Mouse (Mus musculus) lung, embryonic 14.5 days (tissue): ENCODE results near the gene Tctex1d2. TPM values are rescaled to one million over a fixed set of nuclear protein-coding genes. Genes with fewer than 3 reads are reported as not detected.

Experiments
- ATAC-seq: fragments of 200-750 bp; cut with Nextera tagmentation; 2 replicates; pipeline ENCODE4 v1.8.0; 2017; ENCODE audit warnings: mild to moderate bottlenecking, moderate TSS enrichment, moderate library complexity; ENCODE audit not compliant: insufficient read depth
- DNase-seq: peaks from one replicate; pipeline ENCODE4 v3.0.0-alpha.2; 2015
- H3K27ac ChIP-seq: fragments of 300-500 bp; sonication (generic); 2 replicates; pipeline ENCODE4 v1.5.1; 2014; ENCODE audit warnings: low read depth, mild to moderate bottlenecking, moderate library complexity
- H3K27me3 ChIP-seq: fragments of 300-500 bp; sonication (generic); 2 replicates; pipeline ENCODE4 v1.6.1; 2014; ENCODE audit warnings: low read length, control low read depth; ENCODE audit not compliant: insufficient read depth
- H3K36me3 ChIP-seq: fragments of 300-500 bp; sonication (generic); 2 replicates; pipeline ENCODE4 v1.6.1; 2014; ENCODE audit warnings: control low read depth; ENCODE audit not compliant: insufficient read depth
- H3K4me1 ChIP-seq: fragments of 300-500 bp; sonication (generic); 2 replicates; pipeline ENCODE4 v1.6.1; 2014; ENCODE audit warnings: antibody characterized with exemption, control low read depth; ENCODE audit not compliant: insufficient read depth
- H3K4me2 ChIP-seq: fragments of 300-500 bp; sonication (generic); 2 replicates; pipeline ENCODE4 v1.6.1; 2014; ENCODE audit warnings: mild to moderate bottlenecking
- H3K4me3 ChIP-seq: fragments of 300-500 bp; sonication (generic); 2 replicates; pipeline ENCODE4 v1.5.1; 2014; ENCODE audit warnings: low read depth, low read length
- H3K9ac ChIP-seq: fragments of 300-500 bp; sonication (generic); 2 replicates; pipeline ENCODE4 v1.6.1; 2014
- H3K9me3 ChIP-seq: fragments of 300-500 bp; sonication (generic); 2 replicates; pipeline ENCODE4 v1.6.1; 2016; ENCODE audit warnings: low read depth, low read length, control low read depth
- CTCF ChIP-seq: IDR thresholded peaks from 2 replicates; pipeline ENCODE4 v1.5.1; 2016; ENCODE audit warnings: antibody characterized with exemption, low read depth
- WGBS: fragments of 180-500 bp; shearing (Covaris S2); extraction: QIAGEN DNeasy Blood & Tissue Kit; methylation state at CpG from one replicate; pipeline ENCODE4 v1.1.7; 2014; 5-methylcytosine and 5-hydroxymethylcytosine counted together
- polyA plus RNA-seq: library from polyadenylated mRNA; unstranded; fragments of >200 nt; fragmentation: Nextera tagmentation; extraction: Ambion mirVana; gene quantifications from 2 replicates; pipeline ENCODE4 v1.2.1, GENCODE M21; 2014

Tctex1d2 gene
- polyA plus RNA-seq, 1 experiment from 2014 or later = 27.7 TPM

GRCm38 (mm10) chr16:32445558-32445957, 26.1 kb downstream of the Tctex1d2 start:
- Histone ChIP-seq H3K4me3 (no peak overlapping the region), H3K4me2 (no peak overlapping the region), H3K36me3 (no peaks in the 10 kb centered on the region), H3K4me1 (0 out of 2 replicates have a peak, but pooled peaks cover 2% of the 10 kb centered on the region), H3K9me3 (no peaks in the 10 kb centered on the region), H3K9ac (no peak overlapping the region), H3K27ac (no peak overlapping the region), H3K27me3 (no peaks in the 10 kb centered on the region)
- ATAC-seq = no peak
- DNase-seq = no peak
- TF ChIP-seq CTCF = no peak
- 93% methylated on average over 1 of the region's 1 CpGs for WGBS

- TF ChIP-seq CTCF = no peak
- Histone ChIP-seq H3K27me3 (no peaks in the 10 kb centered on the region), H3K4me2 (no peak overlapping the region), H3K4me3 (no peak overlapping the region), H3K27ac (no peak overlapping the region), H3K9me3 (no peaks in the 10 kb centered on the region), H3K9ac (no peak overlapping the region), H3K4me1 (0 out of 2 replicates have a peak, but pooled peaks cover 2% of the 10 kb centered on the region), H3K36me3 (no peaks in the 10 kb centered on the region)
- 63% methylated on average over 2 of the region's 2 CpGs for WGBS
- DNase-seq = no peak
- ATAC-seq = no peak
Measured at GRCm38 (mm10) chr16:32446563-32447138, 27.1 kb downstream of the Tctex1d2 start.

- peaks cover 18% of the 10 kb centered on the region; the same call in 1 of the 2 replicates for H3K36me3 ChIP-seq
- DNase-seq (no peak), ATAC-seq (no peak)
Measured at GRCm38 (mm10) chr16:32449665-32450064, 30.2 kb downstream of the Tctex1d2 start.

GRCm38 (mm10) chr16:32450133-32450532, 30.6 kb downstream of the Tctex1d2 start:
- Histone ChIP-seq H3K27ac (no peak overlapping the region), H3K4me1 (0 out of 2 replicates have a peak, but pooled peaks cover 2% of the 10 kb centered on the region), H3K4me2 (no peak overlapping the region; the same call in 1 of the 2 replicates), H3K4me3 (no peak overlapping the region), H3K27me3 (no peaks in the 10 kb centered on the region), H3K36me3 (peaks cover 18% of the 10 kb centered on the region; the same call in 1 of the 2 replicates), H3K9ac (no peak overlapping the region), H3K9me3 (no peaks in the 10 kb centered on the region)
- ATAC-seq (no peak), DNase-seq (no peak)
- 85% methylated on average over 2 of the region's 2 CpGs for WGBS
- no peak for TF ChIP-seq CTCF

More at GRCm38 (mm10) chr16:32449665-32450064, 30.2 kb downstream of the Tctex1d2 start:
- H3K4me2 ChIP-seq = no peak overlapping the region; the same call in 1 of the 2 replicates
- no peak for TF ChIP-seq CTCF
- H3K27me3 ChIP-seq = no peaks in the 10 kb centered on the region
- no peaks in the 10 kb centered on the region for H3K9me3 ChIP-seq
- 0 out of 2 replicates have a peak, but pooled peaks cover 2% of the 10 kb centered on the region for H3K4me1 ChIP-seq
- WGBS = 71% methylated on average over 3 of the region's 3 CpGs
- no peak overlapping the region for H3K27ac ChIP-seq
- no peak overlapping the region for H3K9ac ChIP-seq
- H3K4me3 ChIP-seq = no peak overlapping the region

- Histone ChIP-seq H3K9me3 (no peaks in the 10 kb centered on the region), H3K27me3 (no peaks in the 10 kb centered on the region), H3K4me3 (no peak overlapping the region), H3K27ac (no peak overlapping the region), H3K4me1 (0 out of 2 replicates have a peak, but pooled peaks cover 2% of the 10 kb centered on the region), H3K9ac (no peak overlapping the region), H3K36me3 (peaks cover 23% of the 10 kb centered on the region; the same call in 1 of the 2 replicates), H3K4me2 (no peak overlapping the region)
- DNase-seq (no peak), ATAC-seq (no peak)
- TF ChIP-seq CTCF = no peak
- 90% methylated on average over 8 of the region's 8 CpGs for WGBS
Measured at GRCm38 (mm10) chr16:32453102-32453501, 33.6 kb downstream of the Tctex1d2 start.

- 90% methylated on average over 5 of the region's 5 CpGs for WGBS
- Histone ChIP-seq H3K27me3 (no peaks in the 10 kb centered on the region), H3K9ac (no peak overlapping the region), H3K36me3 (peaks cover 23% of the 10 kb centered on the region; the same call in 1 of the 2 replicates), H3K4me3 (no peak overlapping the region), H3K9me3 (no peaks in the 10 kb centered on the region), H3K4me1 (0 out of 2 replicates have a peak, but pooled peaks cover 1% of the 10 kb centered on the region), H3K27ac (no peak overlapping the region), H3K4me2 (no peak overlapping the region)
- ATAC-seq (no peak), DNase-seq (no peak)
- no peak for TF ChIP-seq CTCF
Measured at GRCm38 (mm10) chr16:32454646-32455045, 35.1 kb downstream of the Tctex1d2 start.

- Histone ChIP-seq H3K4me1 (no peaks in the 10 kb centered on the region), H3K36me3 (peaks cover 23% of the 10 kb centered on the region; the same call in 1 of the 2 replicates), H3K27ac (no peak overlapping the region), H3K4me2 (no peak overlapping the region), H3K27me3 (no peaks in the 10 kb centered on the region), H3K9me3 (no peaks in the 10 kb centered on the region), H3K4me3 (no peak overlapping the region), H3K9ac (no peak overlapping the region)
- ATAC-seq (no peak), DNase-seq (no peak)
- TF ChIP-seq CTCF = no peak
Measured at GRCm38 (mm10) chr16:32456086-32456485, 36.6 kb downstream of the Tctex1d2 start.
